Mouse (Mus musculus) CD4-positive, CD25-positive, alpha-beta regulatory T cell, adult 2 months (primary cell): ENCODE measurements around the gene Wdsub1.

Source experiments
- DNase-seq: peaks from one replicate; pipeline ENCODE4 v3.0.0-alpha.2; 2012; ENCODE audit warnings: low read depth, low spot score

Wdsub1 gene

GRCm38 (mm10) chr2:59841944-59842343, 40.4 kb downstream of the Wdsub1 start:
- DNase-seq, result no peak

DNA sequence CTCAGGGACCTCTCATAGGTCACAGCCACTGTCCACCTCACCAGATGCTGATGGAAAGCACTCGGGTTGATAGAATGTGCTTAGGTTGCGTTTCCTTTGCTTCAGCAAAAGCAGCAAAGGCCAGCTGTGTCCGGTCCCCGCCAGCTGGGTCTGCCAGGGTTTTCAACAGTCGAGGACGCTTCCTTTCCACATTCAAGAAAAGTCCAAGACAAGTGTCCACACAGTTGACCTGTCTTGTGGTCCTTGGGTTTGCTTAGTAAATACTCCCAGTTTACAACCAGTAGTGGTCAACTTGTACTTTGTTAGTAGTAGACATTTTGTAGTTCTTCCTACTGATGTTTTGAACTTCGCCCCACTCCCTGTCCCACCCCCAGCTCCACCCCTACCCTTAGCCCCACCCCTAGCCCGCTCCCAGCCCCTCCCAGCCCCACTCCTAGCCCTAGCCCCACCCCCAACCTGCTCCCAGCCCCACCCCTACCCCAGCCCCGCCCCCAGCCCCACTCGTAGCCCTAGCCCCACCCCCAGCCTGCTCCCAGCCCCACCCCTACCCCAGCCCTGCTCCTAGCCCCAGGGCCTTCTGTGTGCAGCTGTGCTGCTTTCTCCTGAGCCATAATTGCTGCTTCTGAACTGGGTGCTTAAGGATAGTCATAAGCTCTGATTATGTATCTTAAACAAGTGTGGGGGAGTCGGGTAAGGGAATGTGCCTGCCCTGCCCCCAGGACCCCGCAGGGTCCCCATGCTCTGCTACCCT, 41.0 kb downstream of the Wdsub1 start:
- DNase-seq, result peak; percentile 6

- no peak for DNase-seq
Observed at GRCm38 (mm10) chr2:59840191-59840590, 42.2 kb downstream of the Wdsub1 start.

- no peak for DNase-seq
Observed at GRCm38 (mm10) chr2:59839755-59840154, 42.6 kb downstream of the Wdsub1 start.

DNA sequence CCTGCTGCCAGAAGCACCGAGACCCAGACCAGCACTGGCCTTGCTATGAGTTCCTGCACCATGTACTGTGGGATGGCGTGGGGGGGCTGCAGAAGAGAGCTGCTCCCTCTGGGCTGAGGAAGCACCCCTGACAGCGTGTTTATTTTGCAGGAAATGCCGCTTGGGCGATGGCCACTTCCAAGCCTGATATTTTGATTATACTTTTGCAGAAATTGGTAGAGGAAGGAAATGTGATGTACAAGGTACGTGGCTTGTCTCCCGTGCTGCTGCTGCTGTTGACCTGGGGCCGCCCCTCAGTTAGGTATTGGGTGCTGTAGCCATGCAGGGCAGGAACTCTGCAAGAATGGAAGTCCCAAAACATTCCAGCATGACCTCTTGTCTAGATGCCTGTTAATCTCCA, 43.6 kb downstream of the Wdsub1 start:
- no peak for DNase-seq

DNA sequence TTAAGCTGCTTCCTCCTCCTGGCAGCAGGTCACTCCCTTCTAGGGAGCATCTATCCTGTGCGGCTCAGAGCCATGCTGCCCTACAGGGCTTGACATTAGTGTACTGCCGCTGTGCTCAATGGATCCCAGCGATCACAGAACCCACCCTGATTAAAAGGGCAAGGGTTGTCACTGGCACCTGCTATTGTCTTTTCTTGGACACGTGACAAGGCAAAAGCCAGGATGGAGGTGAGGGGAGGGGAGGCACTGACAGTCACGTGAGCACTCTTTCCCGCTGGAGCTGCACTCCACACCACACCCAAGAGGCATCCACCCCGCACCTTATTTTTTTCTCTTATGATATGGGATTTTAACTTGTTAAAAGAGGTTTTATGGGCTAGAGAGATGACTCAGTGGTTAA, 50.6 kb downstream of the Wdsub1 start:
- DNase-seq, result no peak

- DNase-seq, result no peak
Observed at GRCm38 (mm10) chr2:59830940-59831339, 51.5 kb downstream of the Wdsub1 start.

- DNase-seq, result no peak
Observed at GRCm38 (mm10) chr2:59830151-59830550, 52.2 kb downstream of the Wdsub1 start.

DNA sequence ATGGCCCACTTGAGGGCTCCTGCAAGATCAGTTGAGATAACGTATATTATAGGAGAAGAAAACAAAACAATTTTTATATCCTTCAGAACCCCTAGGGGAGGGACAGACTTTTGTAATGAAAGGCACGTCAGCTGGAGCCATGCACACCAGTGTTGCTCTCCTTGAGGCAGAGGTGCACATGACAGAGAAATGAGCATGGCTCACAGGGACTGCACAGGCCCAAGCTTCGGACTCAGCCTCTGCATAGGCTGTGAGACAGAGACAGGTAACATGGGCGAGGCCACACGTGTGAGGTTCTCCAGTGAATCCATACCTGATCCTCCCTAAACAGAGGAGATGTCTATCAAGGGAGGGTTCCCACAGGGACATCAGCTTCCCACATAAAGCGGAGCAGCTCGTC, 52.7 kb downstream of the Wdsub1 start:
- no peak for DNase-seq

DNA sequence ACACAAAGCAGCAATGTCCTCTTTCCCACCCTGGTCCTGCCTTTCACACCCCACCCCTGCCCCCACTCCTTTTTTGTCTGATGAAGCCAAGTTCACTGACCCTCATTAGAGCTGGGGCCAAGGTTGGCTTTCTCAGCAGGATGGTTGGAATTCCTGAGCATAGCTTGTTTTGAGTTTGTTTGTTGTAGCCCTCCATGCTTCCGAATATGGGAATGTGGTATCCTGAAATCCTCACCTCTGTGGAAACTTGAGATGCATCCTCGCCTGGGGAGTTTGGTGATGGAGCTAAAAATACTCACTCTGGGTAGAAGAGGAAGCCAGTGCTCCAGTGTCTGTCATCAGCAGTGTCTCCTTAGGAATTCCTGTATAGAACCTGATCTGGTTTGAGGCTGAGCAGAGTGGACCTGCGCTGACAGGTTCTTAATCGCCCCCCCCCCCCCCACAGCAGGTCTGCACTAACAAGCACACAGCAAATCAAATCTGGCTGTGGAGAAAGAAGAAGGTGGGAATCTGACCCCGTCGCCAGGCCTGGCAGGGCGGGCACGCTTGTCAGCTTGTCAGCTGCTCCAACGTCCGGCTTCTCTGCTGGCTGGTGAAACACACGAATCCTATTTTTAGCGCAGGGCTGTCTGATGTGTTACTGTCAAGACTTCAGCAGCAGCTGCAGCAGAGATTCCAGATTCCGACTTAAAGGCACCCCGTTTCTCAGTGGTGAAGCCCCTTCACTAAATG, 53.4 kb downstream of the Wdsub1 start:
- no peak for DNase-seq

GRCm38 (mm10) chr2:59828103-59828655, 54.2 kb downstream of the Wdsub1 start:
- DNase-seq, result no peak

GRCm38 (mm10) chr2:59825380-59825779, 57.0 kb downstream of the Wdsub1 start:
- no peak for DNase-seq

DNA sequence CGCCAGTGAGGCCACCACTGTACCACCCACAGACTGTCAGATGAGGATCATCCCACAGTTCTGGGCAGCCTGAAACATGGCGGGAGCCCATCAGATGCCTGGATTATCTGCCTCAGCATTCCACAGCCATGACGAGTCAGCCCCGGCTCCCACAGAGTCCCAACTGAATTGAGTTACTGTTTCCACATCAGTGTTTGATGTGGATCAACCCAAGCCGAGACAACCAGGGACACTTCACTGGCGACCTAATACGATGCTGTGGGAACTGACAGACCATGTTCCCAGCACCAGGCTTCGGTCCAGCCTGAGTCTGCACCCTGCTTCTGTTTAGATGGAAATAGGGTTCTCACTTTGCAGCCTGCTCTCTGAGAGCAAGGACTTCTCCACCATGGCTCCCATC, 58.1 kb downstream of the Wdsub1 start:
- no peak for DNase-seq

GRCm38 (mm10) chr2:59821044-59821443, 61.3 kb downstream of the Wdsub1 start:
- no peak for DNase-seq

DNA sequence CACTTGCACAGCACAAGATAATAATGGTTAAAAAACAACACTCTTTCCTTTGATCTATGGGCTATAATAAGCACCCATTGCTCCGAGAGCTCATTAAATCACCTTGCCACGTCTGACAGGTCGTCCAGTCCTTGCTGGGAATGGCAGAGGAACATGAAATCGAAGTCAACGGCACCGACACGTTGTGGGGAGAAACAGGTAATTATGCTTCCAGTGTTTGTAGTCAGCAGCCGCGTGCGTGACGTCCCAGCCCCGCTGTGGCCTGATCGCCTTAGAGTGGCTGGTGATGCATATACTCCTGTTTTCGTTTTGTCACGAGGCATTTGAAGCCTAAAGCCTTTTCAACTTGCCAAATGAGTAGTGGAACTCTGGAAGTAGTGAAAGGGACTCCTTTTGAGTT, 62.3 kb downstream of the Wdsub1 start:
- no peak for DNase-seq

DNA sequence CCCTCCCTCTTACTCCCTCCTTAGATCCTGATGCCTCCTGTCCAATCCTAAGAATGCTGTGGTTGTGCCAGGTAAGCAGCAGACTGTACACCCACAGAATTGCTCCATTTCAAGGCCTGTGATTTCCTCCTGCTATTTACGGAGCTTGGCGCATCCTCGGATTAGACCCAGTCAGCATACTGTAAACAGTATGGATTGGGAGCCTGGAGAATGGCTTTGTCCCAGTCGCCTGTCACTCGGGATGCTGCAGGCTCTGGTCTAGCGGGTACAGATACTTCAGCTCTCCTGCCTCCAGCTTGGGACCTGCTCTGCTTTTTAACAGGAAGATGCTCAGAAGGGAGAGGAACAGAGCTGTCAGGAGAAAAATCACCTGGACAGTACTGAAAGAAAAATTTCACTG, 63.0 kb downstream of the Wdsub1 start:
- no peak for DNase-seq

GRCm38 (mm10) chr2:59818663-59819062, 63.7 kb downstream of the Wdsub1 start:
- no peak for DNase-seq

DNA sequence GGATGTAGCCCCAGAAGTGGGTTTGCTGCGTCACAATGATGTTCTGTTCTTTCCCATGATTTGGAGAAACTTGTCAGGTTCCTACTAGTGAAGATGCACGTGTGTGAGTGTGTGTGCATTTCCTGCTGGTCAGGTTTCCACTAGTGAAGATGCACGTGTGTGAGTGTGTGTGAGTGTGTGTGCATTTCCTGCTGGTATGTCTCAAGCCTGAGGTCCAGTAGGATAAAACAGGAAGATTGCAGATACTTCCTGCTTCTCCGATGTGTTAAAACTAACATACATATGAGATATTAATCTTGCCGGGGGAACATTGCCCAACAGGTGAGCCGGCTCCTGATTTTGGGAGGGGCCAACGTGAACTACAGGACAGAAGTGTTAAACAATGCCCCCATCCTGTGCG, 67.4 kb downstream of the Wdsub1 start:
- no peak for DNase-seq

GRCm38 (mm10) chr2:59813457-59813856, 68.9 kb downstream of the Wdsub1 start:
- DNase-seq, result no peak

DNA sequence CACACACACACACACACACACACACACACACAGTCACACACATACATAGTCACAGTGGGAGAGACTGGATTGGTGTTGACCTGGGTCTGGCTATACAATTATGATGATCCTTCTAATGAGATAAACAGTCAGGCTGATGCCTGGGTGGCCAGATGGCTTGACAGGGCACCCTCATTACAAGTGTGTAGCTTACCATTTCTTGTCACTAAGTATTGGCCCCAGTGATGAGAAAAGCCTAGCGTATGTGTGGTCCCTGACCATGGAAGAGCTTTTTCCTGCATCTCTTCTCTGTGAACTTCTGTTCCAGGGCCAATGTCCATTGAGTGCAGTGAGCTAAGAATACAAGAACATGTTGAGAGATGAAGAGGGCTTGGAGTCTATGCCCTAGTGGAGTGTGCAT, 69.8 kb downstream of the Wdsub1 start:
- no peak for DNase-seq

GRCm38 (mm10) chr2:59811247-59811646, 71.1 kb downstream of the Wdsub1 start:
- no peak for DNase-seq

- DNase-seq, result no peak
Observed at GRCm38 (mm10) chr2:59810039-59810438, 72.4 kb downstream of the Wdsub1 start.

DNA sequence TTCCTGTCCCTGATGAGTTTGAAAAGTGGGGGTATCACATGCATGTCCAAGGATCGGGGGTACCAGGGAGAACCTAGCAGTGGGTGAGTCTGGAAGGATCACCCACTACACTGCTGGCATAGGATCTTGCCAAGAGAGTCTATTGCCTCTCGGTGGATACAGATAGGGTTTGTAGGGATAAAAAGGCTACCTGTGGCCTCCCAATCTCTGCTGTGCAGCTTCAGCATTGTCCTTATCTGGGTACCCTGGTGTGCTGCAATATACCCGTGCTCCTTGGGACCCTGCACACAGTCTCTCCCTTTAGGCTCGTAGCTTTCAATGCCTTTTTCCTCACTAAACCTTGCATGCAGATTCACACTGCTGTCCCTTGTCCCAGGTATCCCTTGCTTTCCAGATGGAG, 73.8 kb downstream of the Wdsub1 start:
- DNase-seq, result no peak
